ENCODE assay signal across 26 mouse cellular contexts in the genomic region with DNA sequence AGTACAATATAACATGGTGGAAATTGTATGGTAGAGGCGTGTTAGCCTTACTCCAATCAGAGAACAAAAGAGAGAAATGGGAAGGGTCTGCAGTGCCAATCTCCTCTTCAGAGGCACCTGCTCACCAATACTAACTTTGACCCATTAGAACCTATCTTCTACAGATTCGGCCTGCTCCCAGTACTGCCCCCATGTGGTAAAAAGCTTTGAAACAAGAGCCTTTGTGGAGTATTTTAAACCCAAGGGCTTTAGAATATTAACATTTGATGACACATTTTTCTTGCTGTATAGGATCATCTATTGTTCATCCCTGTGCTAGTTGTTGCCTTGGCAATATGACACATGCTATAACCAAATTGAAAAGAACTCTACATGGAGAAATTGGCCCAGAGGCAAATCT. TPM values are rescaled to one million over a fixed set of nuclear protein-coding genes. Genes with fewer than 3 reads are reported as not detected.
DNase-seq lines count a peak whose midpoint lies in the region; ATAC-seq and TF ChIP-seq lines count a peak whose summit lies in the region.
"Had no signal": no experiment of that assay in that cellular context is flagged by ENCODE, and none has a peak within 500 bp of the region (broad histone marks: within the 10 kb centered on the region; RNA-seq: fewer than 3 reads in every experiment).

No protein-coding gene starts in this region.

- no peak for ATAC-seq in erythroid progenitor cell, adult 5-6 weeks (replicated peaks; ENCODE audit: low FRiP score, poor library complexity, severe bottlenecking)
- ATAC-seq: forebrain, embryonic 15.5 days had no signal

- peak; percentile 14 for TF ChIP-seq CTCF in left cerebral cortex, adult 2 months (IDR thresholded peaks at IDR 0.05)

- intact Hi-C loops in left cerebral cortex, adult 2 months (cut with DNase I) = no loop called here
- intact Hi-C loops in left cerebral cortex, postnatal 25 days (cut with DNase I) = no loop called here

- H3K27ac ChIP-seq in left cerebral cortex, adult 2 months = no peak overlapping the region
- H3K27ac ChIP-seq: forebrain, embryonic 15.5 days; gastrocnemius, adult 2 months; heart, adult 2 months; hindbrain, embryonic 13.5 days; stomach, embryonic 15.5 days had no signal

- H3K4me3 ChIP-seq in left cerebral cortex, adult 2 months = no peak overlapping the region
- H3K4me3 ChIP-seq: forebrain, embryonic 15.5 days; gastrocnemius, adult 2 months; heart, adult 2 months; hindbrain, embryonic 13.5 days; myocyte; stomach, embryonic 15.5 days had no signal

- DNase-seq in adrenal gland, adult 2 months = peak; percentile 7
- no peak for DNase-seq in adrenal gland, postnatal 14 days
- no peak for DNase-seq in left cerebral cortex, adult 2 months (ENCODE audit: extremely low spot score in 1 of 2, low spot score in 2 of 2)
- no peak for DNase-seq in left cerebral cortex, postnatal 25 days (ENCODE audit: low spot score in 2 of 2)
- peak; percentile 20 for DNase-seq in 416B (ENCODE audit: low read depth)
- peak; percentile 37 for DNase-seq in R1 (ENCODE audit: low read depth, low spot score)
- no peak for DNase-seq in heart, adult 11 months
- DNase-seq: cerebellum, postnatal 25 days; gastrocnemius, adult 2 months; heart, adult 2 months; kidney, adult 2 months; lung, postnatal 10 days; retina, postnatal 1 day had no signal

RNA-seq across cellular contexts. Expression of gene Serpinb9d, which starts 7.0 kb away (rescaled TPM):
- not detected for total RNA-seq in adrenal gland, adult 2 months (2021)
- not detected in 2 replicates for polyA plus RNA-seq in adrenal gland, adult 2 months (2012; rRNA removed)
- total RNA-seq in adrenal gland, postnatal 14 days (2021) = not detected in 2 replicates
- total RNA-seq in left cerebral cortex, adult 2 months (2021) = not detected
- total RNA-seq in left cerebral cortex, postnatal 25 days (2021) = not detected
- not detected in 2 replicates for total RNA-seq in erythroid progenitor cell, adult 5-6 weeks (2015; ENCODE audit: low replicate concordance)
- total RNA-seq in erythroid progenitor cell, adult 5-6 weeks (2017; ENCODE audit: low replicate concordance) = not detected in 2 replicates
- total RNA-seq: adrenal gland, postnatal 36 days; gastrocnemius, adult 2 months; heart, adult 2 months; left cerebral cortex, adult 8-10 months; liver, adult 2 months; neutrophil, adult 5-6 weeks had no signal
- polyA plus RNA-seq: forebrain, embryonic 15.5 days; heart, adult 2 months; heart, postnatal 0 days; hindbrain, embryonic 13.5 days; kidney, adult 2 months; large intestine, adult 2 months; liver, adult 2 months; midbrain, embryonic 11.5 days; stomach, embryonic 15.5 days had no signal

RNA-seq across cellular contexts. Expression of gene Serpinb9c, which starts 40.2 kb away (rescaled TPM):
- not detected for total RNA-seq in adrenal gland, adult 2 months (2021)
- not detected in 2 replicates for polyA plus RNA-seq in adrenal gland, adult 2 months (2012; rRNA removed)
- not detected in 2 replicates for total RNA-seq in adrenal gland, postnatal 14 days (2021)
- not detected for total RNA-seq in left cerebral cortex, adult 2 months (2021)
- not detected for total RNA-seq in left cerebral cortex, postnatal 25 days (2021)
- not detected in 2 replicates for total RNA-seq in erythroid progenitor cell, adult 5-6 weeks (2015; ENCODE audit: low replicate concordance)
- total RNA-seq in erythroid progenitor cell, adult 5-6 weeks (2017; ENCODE audit: low replicate concordance) = not detected in 2 replicates
- total RNA-seq: adrenal gland, postnatal 36 days; gastrocnemius, adult 2 months; heart, adult 2 months; left cerebral cortex, adult 8-10 months; liver, adult 2 months; neutrophil, adult 5-6 weeks had no signal
- polyA plus RNA-seq: C2C12; forebrain, embryonic 15.5 days; heart, adult 2 months; heart, postnatal 0 days; hindbrain, embryonic 13.5 days; kidney, adult 2 months; large intestine, adult 2 months; liver, adult 2 months; midbrain, embryonic 11.5 days; stomach, embryonic 15.5 days had no signal

RNA-seq across cellular contexts. Expression of gene Serpinb9e, which starts 49.7 kb away (rescaled TPM):
- total RNA-seq in adrenal gland, adult 2 months (2021) = not detected
- polyA plus RNA-seq in adrenal gland, adult 2 months (2012; rRNA removed) = not detected in 2 replicates
- not detected in 2 replicates for total RNA-seq in adrenal gland, postnatal 14 days (2021)
- total RNA-seq in left cerebral cortex, adult 2 months (2021) = not detected
- not detected for total RNA-seq in left cerebral cortex, postnatal 25 days (2021)
- not detected in 2 replicates for total RNA-seq in erythroid progenitor cell, adult 5-6 weeks (2015; ENCODE audit: low replicate concordance)
- total RNA-seq in erythroid progenitor cell, adult 5-6 weeks (2017; ENCODE audit: low replicate concordance) = not detected in 2 replicates
- total RNA-seq: adrenal gland, postnatal 36 days; gastrocnemius, adult 2 months; heart, adult 2 months; left cerebral cortex, adult 8-10 months; liver, adult 2 months; neutrophil, adult 5-6 weeks had no signal
- polyA plus RNA-seq: forebrain, embryonic 15.5 days; heart, adult 2 months; heart, postnatal 0 days; hindbrain, embryonic 13.5 days; kidney, adult 2 months; large intestine, adult 2 months; liver, adult 2 months; midbrain, embryonic 11.5 days; stomach, embryonic 15.5 days had no signal

Comparison
In these comparisons a context has a peak if more than half of its experiments do, and no peak if none do; other contexts are left out.
1. DNase-seq: peak in adrenal gland, adult 2 months (single experiment), 416B (single experiment) and R1 (single experiment); none in adrenal gland, postnatal 14 days (single experiment), left cerebral cortex, adult 2 months (0 of 2), left cerebral cortex, postnatal 25 days (0 of 2) and heart, adult 11 months (single experiment).